Mouse (Mus musculus) forebrain, embryonic 16.5 days (tissue): ENCODE measurements around the gene Gm10488. TPM values are rescaled to one million over a fixed set of nuclear protein-coding genes. Genes with fewer than 3 reads are reported as not detected.
"Not testable (repeated sequence)": the region's sequence is repeated elsewhere in the genome, so short reads cannot be mapped to it uniquely, and the experiment has no call there.

Source experiments
- ATAC-seq: fragments of 200-750 bp; cut with Nextera tagmentation; 2 replicates; pipeline ENCODE4 v1.8.0; 2017; ENCODE audit warnings: mild to moderate bottlenecking, moderate library complexity
- H3K27ac ChIP-seq: fragments of 300-500 bp; sonication (generic); 2 replicates; pipeline ENCODE4 v1.5.1; 2014; ENCODE audit warnings: low read length, control low read depth
- H3K27me3 ChIP-seq: fragments of 300-500 bp; sonication (generic); replicated peaks from 2 replicates; pipeline ENCODE4 v1.6.1; 2014; ENCODE audit warnings: low read length; ENCODE audit not compliant: control insufficient read depth, insufficient read depth
- H3K36me3 ChIP-seq: fragments of 300-500 bp; sonication (generic); 2 replicates; pipeline ENCODE4 v1.6.1; 2014; ENCODE audit not compliant: control insufficient read depth, insufficient read depth
- H3K4me1 ChIP-seq: fragments of 300-500 bp; sonication (generic); replicated peaks from 2 replicates; pipeline ENCODE4 v1.6.1; 2014; ENCODE audit warnings: low read length; ENCODE audit not compliant: control insufficient read depth, insufficient read depth
- H3K4me2 ChIP-seq: fragments of 300-500 bp; sonication (generic); 2 replicates; pipeline ENCODE4 v1.6.1; 2014; ENCODE audit warnings: mild to moderate bottlenecking, low read length, control low read depth
- H3K4me3 ChIP-seq: fragments of 300-500 bp; sonication (generic); replicated peaks from 2 replicates; pipeline ENCODE4 v1.5.1; 2014; ENCODE audit warnings: mild to moderate bottlenecking, low read length, control low read depth
- H3K9ac ChIP-seq: fragments of 300-500 bp; sonication (generic); replicated peaks from 2 replicates; pipeline ENCODE4 v1.6.1; 2014; ENCODE audit warnings: low read depth, low read length, control low read depth
- H3K9me3 ChIP-seq: fragments of 300-500 bp; sonication (generic); 2 replicates; pipeline ENCODE4 v1.6.1; 2016; ENCODE audit warnings: low read length; ENCODE audit not compliant: control insufficient read depth
- WGBS: fragments of 180-500 bp; shearing (Covaris S2); extraction: QIAGEN DNeasy Blood & Tissue Kit; methylation state at CpG from one replicate; pipeline ENCODE4 v1.1.7; 2014; 5-methylcytosine and 5-hydroxymethylcytosine counted together
- microRNA-seq: library from miRNA; unstranded; fragments of <30 nt; microRNA quantifications from one replicate; pipeline ENCODE4, GENCODE M21; 2017
- polyA plus RNA-seq: library from polyadenylated mRNA; unstranded; fragments of >200 nt; fragmentation: Nextera tagmentation; extraction: Ambion mirVana; gene quantifications from 2 replicates; pipeline ENCODE4 v1.2.1, GENCODE M21; 2015

Gm10488 gene
- polyA plus RNA-seq: not detected in 2 replicates

- not testable (repeated sequence) for H3K27me3 ChIP-seq, H3K27ac ChIP-seq, H3K4me2 ChIP-seq, H3K4me3 ChIP-seq, H3K9me3 ChIP-seq, H3K9ac ChIP-seq, H3K36me3 ChIP-seq, ATAC-seq, H3K4me1 ChIP-seq
- no CpG with 5 or more reads among the region's 6 CpGs for WGBS
Observed at GRCm38 (mm10) chrX:29976014-29976413, at the start of gene Gm10488. Gene Gm10488, plus strand, starts transcription at chrX:29976314.

Small RNA genes within 50 kb of the gene (microRNA-seq; reads per million reads assigned to microRNA genes)
- not detected for gene Gm44298
